Mouse (Mus musculus): ENCODE measurements around the gene Tgfbr3l.

DNA sequence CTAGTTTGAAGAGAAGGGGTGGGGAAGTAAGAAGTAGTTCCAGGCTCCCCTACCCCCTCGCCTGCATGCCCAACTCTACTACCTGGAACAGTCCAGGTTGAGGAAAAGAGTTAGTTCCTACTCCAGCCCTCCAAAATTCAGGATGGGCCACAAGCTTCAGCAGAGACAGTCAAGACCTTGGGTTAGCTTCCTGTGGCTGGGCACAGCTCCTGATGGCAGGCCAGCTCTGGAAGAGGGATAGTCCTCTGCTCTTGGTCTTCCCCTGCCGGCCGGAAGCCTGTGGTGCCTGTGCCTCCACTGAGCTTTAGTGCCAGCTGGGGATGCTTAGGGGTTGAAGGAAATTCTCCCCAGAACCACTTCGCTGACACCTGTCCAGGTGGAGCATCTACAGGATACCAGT, 21.7 kb upstream of the Tgfbr3l start:
- no peak for TF ChIP-seq CTCF (IDR thresholded peaks at IDR 0.05; ENCODE audit: low read depth, low read length)
- no peak for TF ChIP-seq POLR2A (IDR thresholded peaks at IDR 0.05; ENCODE audit: extremely low read depth, insufficient read depth, low read length)

Measured in liver, adult 2 months (tissue).